Mouse (Mus musculus) WW6 (cell line): ENCODE data around the gene Vwde.

ENCODE experiments used
- DNase-seq: peaks from one replicate; pipeline ENCODE4 v3.0.0-alpha.2; 2013; ENCODE audit warnings: low read depth, low spot score

Gene Vwde

DNA sequence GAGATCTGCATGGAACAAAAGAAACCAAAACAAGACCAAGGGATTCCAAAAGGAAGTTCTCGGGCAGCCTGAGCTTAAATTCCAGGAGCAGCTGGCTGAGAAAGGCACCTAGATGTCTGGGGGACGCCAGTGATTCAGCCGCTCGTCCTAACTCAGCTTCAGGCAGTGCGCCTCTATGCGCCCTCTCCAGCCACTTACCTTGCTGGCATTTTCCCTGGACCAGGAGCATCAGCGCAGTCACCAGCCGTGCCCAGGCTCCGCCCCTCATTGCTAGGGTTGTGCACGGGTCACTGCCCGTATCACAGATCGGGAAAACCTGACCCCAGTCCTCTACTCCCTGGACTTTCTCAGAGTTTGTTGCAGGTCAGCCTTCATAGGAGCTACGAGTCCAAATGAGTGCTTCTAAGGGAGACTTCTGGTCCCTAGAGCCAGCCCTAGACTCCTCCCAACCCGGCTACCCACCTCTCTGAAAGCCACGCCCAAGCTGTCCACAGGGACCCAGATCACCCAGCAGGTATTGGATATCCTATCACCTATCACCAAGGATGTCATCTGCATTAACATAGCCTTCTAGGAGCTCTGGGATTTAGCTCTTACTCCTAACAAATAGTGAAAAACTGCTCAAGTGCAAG, at the start of gene Vwde:
Gene Vwde (minus strand): TSS at position 370 of the 632 bp plus-strand sequence.
- DNase-seq: no peak

DNA sequence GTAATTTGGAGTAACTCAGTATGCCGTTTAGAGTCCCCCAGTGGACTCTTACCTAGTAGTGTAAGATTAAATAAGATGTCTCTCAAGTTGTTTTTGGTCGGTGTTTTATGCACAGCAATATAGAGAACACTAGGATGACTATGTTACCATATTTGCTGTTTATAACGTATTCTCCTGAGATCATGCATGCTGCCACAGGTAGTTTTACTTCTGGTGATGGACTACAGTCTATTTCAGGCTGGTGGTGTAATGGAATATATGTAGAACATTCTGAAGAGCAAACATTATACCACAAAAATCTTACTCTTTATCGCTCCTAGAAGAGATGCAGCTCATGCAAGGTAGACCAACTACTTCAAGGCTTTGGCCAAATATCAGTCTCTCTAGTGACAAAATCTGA, 30.6 kb upstream of the Vwde start:
- DNase-seq: no peak

DNA sequence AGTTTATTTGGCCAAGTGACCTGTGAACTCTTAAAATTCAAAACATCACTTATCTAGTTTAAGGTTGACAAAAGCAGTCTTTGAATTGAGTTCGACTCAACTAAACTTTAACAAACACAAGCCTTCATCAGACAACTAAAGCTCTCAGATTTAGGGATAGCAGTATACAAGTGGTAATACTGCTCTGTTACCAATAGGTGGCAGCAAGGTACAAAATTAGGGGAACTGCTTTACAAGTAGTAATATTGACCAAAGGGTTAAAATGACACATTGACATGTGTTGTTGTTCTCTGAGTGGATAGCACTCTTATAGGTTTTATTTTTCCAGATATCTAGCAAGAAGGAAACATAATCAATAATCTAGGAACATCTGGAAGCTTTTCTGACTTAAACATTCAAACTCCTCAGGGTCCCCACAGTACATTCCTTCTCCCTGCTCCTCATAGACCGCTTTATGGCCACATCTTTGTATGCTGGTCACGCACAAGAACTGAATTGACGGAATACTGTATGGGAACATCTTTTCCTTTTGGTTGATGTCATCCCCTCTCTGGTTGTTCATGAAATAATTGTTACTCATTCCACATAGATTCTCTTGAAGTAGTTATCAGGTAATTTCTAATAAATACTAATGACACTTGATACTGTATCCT, 23.7 kb upstream of the Vwde start:
- DNase-seq: no peak

GRCm38 (mm10) chr6:13206157-13206556, 18.6 kb downstream of the Vwde start:
- no peak for DNase-seq

DNA sequence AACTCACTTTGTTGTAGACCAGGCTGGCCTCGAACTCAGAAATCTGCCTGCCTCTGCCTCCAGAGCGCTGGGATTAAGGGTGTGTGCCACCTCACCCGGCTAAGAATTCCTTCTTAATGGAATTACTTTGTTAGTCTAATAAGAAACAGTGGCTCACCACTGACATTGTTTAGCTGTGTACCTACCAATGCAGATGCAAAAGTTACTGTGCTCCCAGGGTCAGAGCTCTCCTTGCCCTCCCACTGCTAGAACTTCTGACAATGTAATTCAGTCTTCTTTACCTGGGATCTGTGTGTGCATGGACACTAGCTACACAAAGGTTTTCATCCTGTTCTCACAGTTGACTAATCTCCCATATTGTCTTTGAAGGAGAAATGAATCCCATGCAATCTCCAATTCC, 27.3 kb downstream of the Vwde start:
- no peak for DNase-seq

DNA sequence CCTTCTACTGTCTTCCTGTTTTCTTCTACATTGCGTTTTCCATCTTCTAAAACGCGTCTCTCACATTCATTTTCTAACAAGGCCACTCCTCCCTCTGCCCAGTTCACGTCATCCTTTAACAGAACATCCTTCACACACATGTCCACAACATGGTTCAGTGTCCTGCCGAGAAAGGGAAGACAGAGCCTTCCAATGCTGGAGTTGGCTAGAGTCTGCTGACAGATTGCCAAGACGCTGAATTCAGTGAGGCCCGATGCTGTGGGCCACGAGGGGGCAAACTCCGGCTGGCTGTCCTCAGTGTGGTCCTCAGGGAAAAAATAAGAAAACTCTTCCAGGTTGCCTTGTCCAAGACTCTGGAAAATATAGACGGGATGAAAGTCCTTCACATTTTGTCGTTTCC, 37.9 kb downstream of the Vwde start:
- DNase-seq: no peak

DNA sequence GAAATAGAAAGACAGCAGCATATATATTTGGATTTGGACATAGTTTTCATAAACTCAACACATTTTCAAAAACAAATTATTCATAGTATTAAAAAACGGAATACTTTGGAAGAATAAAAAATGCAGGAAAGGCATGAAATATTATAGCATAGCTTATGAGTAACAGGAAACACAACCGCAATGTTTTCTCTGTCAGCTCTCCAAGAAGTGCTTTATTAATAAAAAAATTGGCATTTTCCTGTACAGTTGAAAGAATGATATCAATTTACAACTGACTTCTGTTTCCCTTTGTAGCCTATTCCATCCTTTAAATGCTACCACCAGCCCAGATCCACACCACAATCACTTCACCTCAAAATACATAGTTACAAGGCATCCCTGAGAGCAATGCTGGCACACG, 44.7 kb downstream of the Vwde start:
- no peak for DNase-seq

- no peak for DNase-seq
Observed at GRCm38 (mm10) chr6:13169459-13170150, 55.2 kb downstream of the Vwde start.

DNA sequence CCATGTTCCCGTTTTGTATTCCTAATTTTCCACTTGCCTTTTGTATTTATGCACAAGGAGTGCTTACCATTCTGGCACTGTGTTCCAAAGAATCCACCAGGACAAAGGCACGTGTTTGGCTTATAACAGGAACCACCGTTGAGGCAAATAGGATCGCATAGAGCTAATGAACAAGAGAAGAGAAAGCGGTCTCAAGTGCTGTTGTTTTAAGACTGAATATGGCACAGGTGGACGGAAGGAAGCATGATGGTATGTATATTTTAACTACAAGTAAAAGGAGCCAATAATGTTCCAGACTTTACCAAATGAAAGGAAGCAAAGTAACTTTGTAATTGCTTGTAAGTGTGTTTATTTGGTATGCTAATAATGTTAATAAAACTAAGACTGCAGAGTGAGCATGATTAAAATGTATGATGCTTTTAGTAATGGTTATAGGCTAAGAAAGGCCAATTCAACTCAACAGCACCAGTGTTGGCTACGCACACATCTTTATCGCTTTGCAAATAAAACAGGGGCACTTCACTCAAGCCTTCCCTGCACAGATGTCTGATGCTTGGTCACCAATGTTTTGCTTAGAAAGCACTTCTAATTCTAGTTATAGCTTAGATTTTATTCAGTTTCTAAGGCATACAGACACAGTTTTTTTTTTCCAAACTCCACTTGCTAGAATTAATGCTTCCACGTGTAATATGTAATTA, 58.4 kb downstream of the Vwde start:
- no peak for DNase-seq

DNA sequence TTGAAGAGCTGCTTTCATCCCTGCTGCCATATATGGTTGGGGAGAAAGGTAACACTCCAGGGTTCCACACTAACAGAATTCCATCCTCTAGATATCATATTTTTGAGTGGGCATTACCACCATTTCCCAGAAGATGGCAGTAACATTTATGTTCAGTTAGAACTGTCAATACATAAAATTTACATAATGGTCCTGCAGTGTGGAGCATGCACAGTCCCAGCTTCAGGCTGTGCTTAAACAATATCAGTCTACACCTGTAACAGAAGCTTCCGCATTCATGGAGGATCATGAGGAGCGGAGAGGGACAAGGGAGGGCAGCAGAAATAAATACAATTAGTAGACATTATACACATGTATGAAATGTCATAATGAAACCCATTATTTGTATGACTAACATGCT, 65.3 kb downstream of the Vwde start:
- no peak for DNase-seq

- DNase-seq: no peak
Observed at GRCm38 (mm10) chr6:13153888-13154697, 70.7 kb downstream of the Vwde start.

DNA sequence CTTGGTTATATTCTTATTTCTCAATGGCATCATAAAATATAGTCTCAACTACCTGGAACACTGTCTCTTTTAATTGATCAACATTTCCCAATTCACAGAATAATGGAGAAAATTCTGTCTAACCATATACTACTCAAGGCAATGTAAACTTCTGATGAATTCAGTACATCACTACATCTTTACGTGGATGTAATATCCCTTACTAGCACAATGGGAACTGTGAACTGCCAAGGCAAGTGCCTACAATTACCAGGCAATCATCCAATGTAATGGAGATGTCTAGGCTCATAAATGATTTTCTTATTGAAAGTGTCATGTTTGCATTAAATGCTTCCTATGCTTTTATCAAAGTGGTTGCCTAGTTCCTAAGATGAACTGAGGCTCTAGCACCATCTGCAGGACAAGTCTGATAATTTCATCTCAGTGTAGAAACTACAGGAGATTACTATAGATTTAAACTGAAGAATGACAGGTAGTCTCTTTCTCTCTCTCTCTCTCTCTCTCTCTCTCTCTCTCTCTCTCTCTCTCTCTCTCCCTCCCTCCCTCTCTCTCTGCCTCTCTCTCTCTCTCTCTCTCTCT, 72.6 kb downstream of the Vwde start:
- peak; percentile 4 for DNase-seq

DNA sequence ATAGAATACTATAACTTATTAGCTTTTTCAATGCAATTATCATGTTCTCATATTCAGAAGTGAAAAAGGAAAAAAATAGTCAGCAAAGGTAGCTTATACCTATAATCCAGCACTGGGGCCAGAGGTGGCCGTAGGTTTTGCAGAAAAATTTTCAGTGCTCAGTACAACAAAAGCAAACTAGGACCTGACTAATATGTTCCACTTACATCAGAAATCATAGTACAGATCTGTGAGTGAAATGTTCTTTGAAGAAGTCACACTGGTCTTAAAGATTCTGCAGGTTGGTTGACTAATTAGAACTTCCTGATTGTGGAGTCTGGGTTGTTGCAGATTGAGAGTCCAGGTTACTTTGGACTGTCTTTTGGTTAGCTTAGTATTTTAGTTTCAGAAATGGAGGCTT, 87.5 kb downstream of the Vwde start:
- DNase-seq: no peak

DNA sequence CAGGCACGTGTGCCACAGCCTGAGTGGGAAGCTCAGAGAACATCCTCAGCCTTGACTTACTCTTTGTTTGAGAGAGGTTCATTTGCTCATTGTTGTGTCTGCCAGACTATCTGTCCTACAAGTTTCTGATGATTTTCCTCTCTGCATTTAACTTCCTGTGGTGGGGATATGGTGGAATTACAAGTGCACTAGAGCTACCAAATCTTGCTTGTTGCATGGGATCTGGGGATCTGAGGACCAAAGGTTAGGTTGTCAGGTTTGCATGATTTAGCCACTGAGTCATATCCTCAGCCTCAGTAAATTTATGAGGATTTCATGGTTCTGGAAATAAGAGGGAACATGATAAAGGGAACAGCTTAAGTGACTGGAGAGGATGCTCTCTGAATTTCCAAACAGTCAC, 116.1 kb downstream of the Vwde start:
- no peak for DNase-seq
